Mouse (Mus musculus) small intestine, adult 2 months (tissue): ENCODE measurements around the gene Camkv. TPM values are rescaled to one million over a fixed set of nuclear protein-coding genes. Genes with fewer than 3 reads are reported as not detected.

ENCODE experiments used
- H3K27ac ChIP-seq: fragments of 200-500 bp; 2 replicates; pipeline ENCODE4 v1.5.1; 2012; ENCODE audit warnings: low read depth, low read length, control low read depth, inconsistent platforms; ENCODE audit not compliant: insufficient read depth
- H3K27me3 ChIP-seq: fragments of 200-500 bp; 2 replicates; pipeline ENCODE4 v1.6.1; 2012; ENCODE audit warnings: mild to moderate bottlenecking, moderate library complexity, low read length, inconsistent platforms; ENCODE audit not compliant: control insufficient read depth, insufficient read depth
- H3K36me3 ChIP-seq: fragments of 200-500 bp; 2 replicates; pipeline ENCODE4 v1.6.1; 2012; ENCODE audit warnings: mild to moderate bottlenecking, low read length, control low read depth, inconsistent platforms; ENCODE audit not compliant: control insufficient read depth, insufficient read depth
- H3K4me1 ChIP-seq: fragments of 200-500 bp; 2 replicates; pipeline ENCODE4 v1.6.1; 2012; ENCODE audit warnings: low read length, inconsistent platforms, mixed read lengths; ENCODE audit not compliant: control insufficient read depth, insufficient read depth, insufficient read length
- H3K4me3 ChIP-seq: fragments of 200-500 bp; 2 replicates; pipeline ENCODE4 v1.5.1; 2012; ENCODE audit warnings: low read depth, mild to moderate bottlenecking, control low read depth, inconsistent platforms, low read length, moderate library complexity
- CTCF ChIP-seq: fragments of 200-500 bp; IDR thresholded peaks from 2 replicates; pipeline ENCODE4 v1.5.1; 2012; ENCODE audit warnings: low read depth, mild to moderate bottlenecking, control low read depth, inconsistent platforms, low read length, moderate library complexity, mixed read lengths; ENCODE audit not compliant: insufficient replicate concordance, insufficient read length; ENCODE audit errors: extremely low read depth
- POLR2A ChIP-seq: fragments of 200-500 bp; IDR thresholded peaks from 2 replicates; pipeline ENCODE4 v1.6.1; 2012; ENCODE audit warnings: low read depth, mild to moderate bottlenecking, control low read depth, inconsistent platforms, low read length, moderate library complexity
- WGBS: fragments of 180-500 bp; shearing (Covaris S2); methylation state at CpG from one replicate; pipeline ENCODE4 v1.1.7; 2018; 5-methylcytosine and 5-hydroxymethylcytosine counted together
- polyA plus RNA-seq: library from polyadenylated mRNA; depleted of rRNA; stranded (reverse); fragments of >200 nt; gene quantifications from 2 replicates; pipeline ENCODE4 v1.2.3, GENCODE M21; 2012

The Camkv gene
- polyA plus RNA-seq, 1 experiment = 0.35 TPM

DNA sequence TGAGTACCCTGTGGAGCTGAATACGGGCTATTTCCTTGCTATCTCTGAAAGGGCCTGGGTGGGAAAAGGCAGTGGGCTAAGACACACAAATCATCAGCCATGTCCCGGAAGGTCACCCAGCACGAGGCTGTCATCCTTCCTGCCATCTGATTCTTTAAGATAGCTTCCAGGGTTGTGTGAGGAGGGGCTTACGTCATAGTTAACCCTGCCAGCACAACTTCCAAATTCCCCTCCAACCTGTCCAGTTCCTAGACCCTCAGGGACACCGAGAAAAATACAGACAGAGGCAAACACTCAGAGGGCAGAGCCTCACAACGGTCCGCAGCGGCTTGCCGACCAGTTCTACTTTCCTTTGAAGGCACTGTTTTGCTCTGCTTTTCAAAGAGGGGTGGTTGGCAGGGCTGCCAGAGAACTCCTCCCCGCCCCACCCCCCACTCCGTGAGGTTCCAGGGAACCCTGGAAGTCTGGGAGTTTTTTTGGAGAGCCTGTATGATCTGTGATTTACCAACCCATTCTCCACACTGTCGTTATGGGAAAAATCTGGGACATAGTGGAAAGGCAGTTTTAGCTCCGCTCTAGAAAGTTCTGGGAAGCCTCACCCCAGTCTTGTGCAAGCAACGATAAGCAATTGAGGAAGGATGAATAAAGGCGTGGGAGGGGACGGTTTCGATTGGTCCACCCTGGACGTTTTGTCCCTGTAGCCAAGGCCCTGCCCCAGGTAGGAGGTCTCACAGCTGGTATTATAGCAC, 26.9 kb upstream of the Camkv start:
- Histone ChIP-seq H3K27ac (peak overlapping the region; percentile 97), H3K4me3 (peak overlapping the region; percentile 67), H3K4me1 (peaks cover 15% of the 10 kb centered on the region), H3K36me3 (peaks cover 18% of the 10 kb centered on the region), H3K27me3 (no peaks in the 10 kb centered on the region)
- TF ChIP-seq CTCF (no peak), POLR2A (peak; percentile 19; the same call in 1 of the 2 replicates)
- 15% methylated on average over 18 of the region's 18 CpGs for WGBS

DNA sequence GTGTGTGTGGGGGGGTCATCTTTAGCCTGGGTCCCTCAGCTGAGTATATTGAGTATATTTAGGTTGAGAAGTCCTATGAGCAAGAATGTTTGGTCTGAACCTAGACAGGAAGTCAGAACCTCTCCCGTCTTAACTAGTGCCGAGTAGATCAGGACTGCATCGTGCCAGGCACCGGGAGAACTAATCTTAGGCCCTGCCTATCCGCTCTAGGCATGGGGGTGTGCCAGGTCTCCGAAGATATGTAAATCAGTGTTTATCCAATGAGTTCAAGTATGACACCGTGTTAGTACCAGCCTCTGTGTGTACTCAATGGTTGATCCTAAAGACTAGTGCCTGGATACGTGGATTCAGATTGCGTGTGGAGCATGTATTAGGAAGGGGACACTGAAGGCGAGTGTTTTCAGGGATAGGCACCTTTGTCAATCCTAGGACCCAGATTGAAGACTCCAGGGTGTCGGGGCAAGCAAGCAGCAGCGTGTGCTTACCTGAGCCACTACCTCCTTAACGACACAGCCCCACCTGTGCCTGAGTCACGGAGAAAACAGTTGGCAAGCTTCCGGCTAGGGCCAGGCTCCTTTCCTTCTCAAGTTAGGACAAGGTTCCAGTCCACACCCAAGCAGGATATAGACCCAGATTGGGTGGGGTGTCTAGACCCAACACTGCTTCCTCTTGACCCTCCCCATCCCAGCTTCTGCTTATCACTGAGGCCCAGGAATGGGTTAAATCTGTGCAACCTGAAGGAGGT, 25.3 kb upstream of the Camkv start:
- WGBS = 27% methylated on average over 15 of the region's 15 CpGs
- TF ChIP-seq POLR2A (peak; percentile 56), CTCF (no peak)
- Histone ChIP-seq H3K27ac (peak overlapping the region; percentile 97), H3K27me3 (no peaks in the 10 kb centered on the region), H3K4me3 (peak overlapping the region; percentile 44), H3K36me3 (peaks cover 32% of the 10 kb centered on the region), H3K4me1 (peaks cover 15% of the 10 kb centered on the region)

DNA sequence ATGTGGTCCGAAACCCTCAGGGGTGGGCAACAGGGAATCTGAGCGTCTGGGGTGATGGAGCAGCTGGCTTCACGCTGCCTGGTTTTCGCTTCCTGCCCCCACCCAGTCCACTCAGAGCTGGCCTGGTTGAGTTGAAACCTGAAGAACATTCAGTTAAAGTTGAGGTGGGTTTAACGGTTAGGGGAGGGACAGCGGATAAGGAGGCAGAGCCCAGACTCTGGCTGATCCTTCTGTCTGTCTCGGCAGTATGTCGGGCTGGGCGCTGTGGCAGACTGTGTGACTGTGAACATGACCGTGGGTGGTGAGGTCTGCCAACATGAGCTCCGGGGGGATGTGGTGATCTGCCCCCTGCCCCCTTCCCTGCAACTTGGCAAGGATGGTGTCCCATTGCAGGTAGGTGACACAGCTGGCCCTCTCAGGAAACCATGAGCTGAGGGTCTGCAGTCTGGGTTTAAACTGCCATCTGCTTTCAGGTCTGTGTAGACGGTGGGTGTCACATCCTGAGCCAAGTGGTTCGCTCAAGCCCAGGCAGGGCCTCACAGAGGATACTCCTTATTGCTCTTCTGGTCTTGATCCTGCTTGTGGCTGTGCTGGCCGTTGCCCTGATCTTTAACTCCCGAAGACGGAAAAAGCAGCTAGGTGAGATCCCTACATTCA, 20.6 kb upstream of the Camkv start:
- 88% methylated on average over 16 of the region's 16 CpGs for WGBS
- no peaks in the 10 kb centered on the region for H3K27me3 ChIP-seq
- TF ChIP-seq POLR2A = no peak
- TF ChIP-seq CTCF = no peak
- peaks cover 6% of the 10 kb centered on the region for H3K4me1 ChIP-seq
- peaks cover 76% of the 10 kb centered on the region for H3K36me3 ChIP-seq
- no peak overlapping the region for H3K4me3 ChIP-seq
- H3K27ac ChIP-seq = no peak overlapping the region

DNA sequence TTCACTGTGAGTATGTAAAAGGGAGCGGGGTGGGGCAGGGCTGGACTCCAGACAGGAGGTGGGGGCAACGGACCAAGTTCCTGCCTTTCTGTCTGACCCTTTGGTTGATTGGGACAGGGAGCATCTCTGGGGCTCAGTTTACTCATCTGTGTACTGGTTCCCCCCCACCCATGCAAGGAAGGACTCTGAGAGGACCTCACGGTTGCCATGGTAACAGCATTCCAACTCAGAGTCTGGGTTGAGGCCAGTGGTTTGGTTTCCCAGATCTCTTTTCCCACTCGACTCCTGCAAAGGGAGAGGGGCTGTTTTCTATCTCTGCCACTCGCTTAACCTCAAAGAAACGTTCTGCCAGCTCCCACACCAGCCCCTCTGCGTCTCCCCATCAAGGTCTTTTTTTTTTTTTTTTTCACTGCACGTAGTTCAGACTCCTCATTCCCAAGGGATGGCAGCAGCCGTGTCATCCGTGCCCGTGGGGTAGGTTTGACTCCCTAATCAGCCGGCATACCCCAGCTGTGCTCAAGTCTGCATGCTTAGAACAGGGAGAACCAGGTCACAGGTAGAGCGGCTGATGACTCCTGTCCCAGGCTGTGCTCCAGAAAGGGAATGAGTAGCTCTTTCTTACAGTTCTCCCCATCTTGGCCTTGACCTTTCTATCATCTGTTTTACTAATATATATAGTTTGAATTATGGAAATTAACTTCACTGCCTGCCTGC, 17.4 kb upstream of the Camkv start:
- WGBS = 71% methylated on average over 13 of the region's 13 CpGs
- no peaks in the 10 kb centered on the region for H3K4me1 ChIP-seq
- H3K36me3 ChIP-seq = peaks cover 72% of the 10 kb centered on the region
- H3K4me3 ChIP-seq = no peak overlapping the region
- H3K27ac ChIP-seq = no peak overlapping the region
- H3K27me3 ChIP-seq = no peaks in the 10 kb centered on the region
- TF ChIP-seq POLR2A = no peak
- no peak for TF ChIP-seq CTCF

DNA sequence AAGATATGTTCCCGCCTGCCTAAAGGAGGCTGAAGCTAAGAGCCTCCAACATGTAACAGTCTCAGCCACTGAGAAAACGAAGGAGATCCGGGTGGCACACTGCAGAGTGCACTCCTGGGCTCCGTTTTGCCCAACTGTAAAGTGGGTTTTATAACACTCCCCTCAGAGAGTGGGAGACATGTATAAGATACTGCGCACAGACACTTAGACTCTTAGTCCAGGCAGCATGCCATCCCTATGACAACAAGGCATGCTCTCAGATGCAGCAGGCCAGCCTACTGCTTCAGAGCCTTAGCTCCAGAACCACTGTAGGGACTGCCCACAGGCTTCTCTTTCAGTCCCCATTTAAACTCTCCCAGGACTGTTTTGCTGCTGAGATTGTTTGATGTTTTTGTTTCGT, 16.6 kb upstream of the Camkv start:
- peaks cover 68% of the 10 kb centered on the region for H3K36me3 ChIP-seq
- H3K27me3 ChIP-seq = no peaks in the 10 kb centered on the region

DNA sequence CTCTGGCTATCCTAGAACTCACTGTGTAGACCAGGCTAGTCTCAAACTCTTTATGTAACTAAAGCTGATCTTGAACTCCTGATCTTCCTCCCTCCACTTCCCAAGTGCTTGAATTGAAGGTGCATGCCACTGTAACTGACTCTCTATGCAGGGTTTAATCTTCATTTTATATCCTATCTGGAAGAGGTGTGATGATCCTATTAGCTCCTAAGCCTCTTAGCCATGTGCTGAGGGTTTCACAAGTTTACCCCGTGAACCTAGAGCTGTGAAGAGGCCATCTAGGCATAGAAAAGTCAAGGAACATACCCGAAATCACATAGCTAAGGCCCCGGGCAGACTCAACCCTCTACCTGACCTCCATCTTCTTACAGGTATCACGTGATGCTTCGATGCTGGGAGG, 16.0 kb upstream of the Camkv start:
- H3K36me3 ChIP-seq = peaks cover 63% of the 10 kb centered on the region
- no peak for TF ChIP-seq CTCF
- no peak for TF ChIP-seq POLR2A
- H3K27me3 ChIP-seq = no peaks in the 10 kb centered on the region
- WGBS = 90% methylated on average over 5 of the region's 5 CpGs
- no peaks in the 10 kb centered on the region for H3K4me1 ChIP-seq
- H3K27ac ChIP-seq = no peak overlapping the region
- H3K4me3 ChIP-seq = no peak overlapping the region

More for the DNA sequence above, 16.6 kb upstream of the Camkv start:
- TF ChIP-seq CTCF (no peak), POLR2A (no peak)
- no peak overlapping the region for H3K27ac ChIP-seq
- 89% methylated on average over 6 of the region's 6 CpGs for WGBS
- no peaks in the 10 kb centered on the region for H3K4me1 ChIP-seq
- no peak overlapping the region for H3K4me3 ChIP-seq
